Mouse (Mus musculus) heart, postnatal 4 days (tissue): ENCODE measurements around the gene Limd1. TPM values are rescaled to one million over a fixed set of nuclear protein-coding genes. Genes with fewer than 3 reads are reported as not detected.

Experiments used
- DNase-seq: peaks from one replicate; pipeline ENCODE4 v3.0.0; 2021
- total RNA-seq, 2 experiments: library from RNA; stranded (reverse); gene quantifications; 2 replicates each; pipeline ENCODE4 v1.2.3; 2021

Gene Limd1
- total RNA-seq, 2 experiments from 2014 or later: 49.1 to 53.5 TPM

DNA sequence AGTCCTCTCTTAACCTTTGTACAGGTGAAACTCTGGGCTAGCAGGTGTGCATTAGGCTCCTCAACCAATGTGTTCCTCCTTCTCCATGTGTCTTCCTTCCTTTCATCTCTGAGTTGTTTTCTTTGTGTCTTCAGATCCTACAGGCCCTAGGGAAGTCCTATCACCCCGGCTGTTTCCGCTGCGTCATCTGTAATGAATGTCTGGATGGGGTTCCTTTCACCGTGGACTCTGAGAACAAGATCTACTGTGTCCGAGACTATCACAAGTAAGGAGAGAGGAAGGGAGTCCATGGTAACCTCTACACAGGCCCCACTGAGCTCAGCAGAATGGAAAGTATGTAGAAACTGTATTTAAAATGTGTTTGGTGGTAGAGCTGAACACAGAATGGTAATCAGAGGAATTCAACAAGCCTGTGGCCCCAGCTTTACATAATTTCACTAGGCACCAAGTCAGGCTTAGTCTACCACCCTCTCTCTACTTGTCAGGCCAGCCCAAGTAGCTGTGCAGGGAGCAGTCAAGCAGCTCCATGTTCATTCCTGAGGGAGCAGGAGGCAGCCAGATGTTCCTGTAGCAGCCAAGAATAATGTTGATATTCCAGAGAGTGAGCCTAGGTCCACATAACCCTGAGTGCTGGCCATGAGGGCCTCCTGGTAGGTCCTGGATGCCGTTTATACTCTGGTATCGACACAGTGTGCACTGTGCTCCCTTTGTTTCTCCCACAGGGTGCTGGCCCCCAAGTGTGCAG is 38.3 kb downstream of the Limd1 start:
- no peak for DNase-seq

DNA sequence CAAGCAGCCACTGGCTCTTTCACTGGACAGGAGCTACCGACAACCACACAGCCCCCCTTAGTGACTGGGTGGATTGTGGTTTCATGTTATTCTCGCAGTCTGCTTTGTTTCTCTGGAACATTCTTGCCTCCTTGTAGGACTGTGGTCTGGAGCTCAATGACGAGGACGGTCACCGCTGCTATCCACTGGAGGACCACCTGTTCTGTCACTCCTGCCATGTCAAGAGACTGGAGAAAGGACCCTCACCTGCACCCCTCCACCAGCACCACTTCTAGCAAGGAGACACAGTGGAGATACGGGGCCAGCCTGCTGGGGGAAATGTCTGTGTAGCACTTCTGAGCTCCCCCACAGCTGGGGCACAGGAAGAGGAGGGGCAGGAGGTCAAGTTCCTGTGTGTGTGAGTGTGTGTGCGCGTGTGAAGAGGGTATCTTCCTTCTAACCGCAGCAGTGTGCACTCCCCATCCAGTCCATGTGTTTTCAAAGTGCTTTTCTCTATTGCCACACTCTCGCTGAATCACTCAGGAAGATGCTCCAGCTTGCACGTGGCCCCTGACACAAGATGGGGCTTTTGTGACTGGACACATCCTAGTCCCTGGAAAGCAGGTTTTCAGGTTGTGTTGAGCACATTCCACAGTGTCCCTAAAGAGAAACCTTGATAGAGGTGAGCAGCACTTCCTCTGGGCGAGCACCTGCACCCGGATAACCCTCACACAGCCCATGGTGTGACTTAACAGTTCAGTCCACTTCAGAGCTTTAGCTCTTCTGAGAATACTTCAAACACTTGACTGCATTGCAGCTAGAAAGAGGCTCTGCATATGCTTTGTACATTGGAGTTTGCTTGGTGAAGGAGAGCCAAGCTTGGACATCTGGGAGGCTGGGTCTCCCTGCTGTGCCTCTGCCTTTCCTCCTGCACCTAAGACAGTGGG is 40.7 kb downstream of the Limd1 start:
- DNase-seq: no peak

DNA sequence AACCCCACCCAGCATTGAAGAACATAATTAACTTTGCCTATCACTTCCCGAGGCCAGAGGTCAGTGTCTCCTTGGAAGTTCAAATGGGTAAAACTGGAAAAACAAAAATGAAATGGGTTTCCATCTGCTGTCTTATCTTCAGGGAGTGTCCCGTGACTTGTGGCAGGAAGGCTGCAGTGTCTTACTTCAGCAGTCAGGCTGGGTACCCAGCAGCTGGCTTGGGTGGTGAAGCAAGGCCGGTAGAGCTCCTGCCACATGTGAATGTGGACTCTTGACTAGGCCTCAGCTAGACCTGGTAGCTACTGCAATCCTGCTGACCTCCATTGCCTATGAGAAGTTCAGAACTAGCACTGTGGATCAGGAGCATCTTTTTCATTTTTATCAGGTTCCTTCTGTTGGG is 42.2 kb downstream of the Limd1 start:
- no peak for DNase-seq

DNA sequence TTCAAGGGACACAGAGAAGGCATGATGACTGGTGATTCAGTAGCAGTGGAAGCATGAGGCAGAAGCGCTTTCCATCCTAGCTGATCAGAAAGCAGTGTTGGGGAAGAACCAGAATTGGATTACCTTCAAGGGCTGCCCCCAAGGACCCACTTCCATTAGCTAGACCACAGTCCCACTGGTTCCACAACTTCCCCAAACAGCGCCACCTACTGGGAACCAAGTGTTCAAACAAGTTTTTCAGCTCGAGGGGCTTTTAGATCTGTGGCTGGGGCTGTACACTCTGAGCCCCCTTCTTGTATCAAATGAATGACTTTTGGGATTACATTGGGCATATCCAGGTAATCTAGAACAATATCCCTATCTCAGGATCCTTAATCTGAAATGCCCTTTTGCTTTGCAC is 45.2 kb downstream of the Limd1 start:
- peak; percentile 57 for DNase-seq

DNA sequence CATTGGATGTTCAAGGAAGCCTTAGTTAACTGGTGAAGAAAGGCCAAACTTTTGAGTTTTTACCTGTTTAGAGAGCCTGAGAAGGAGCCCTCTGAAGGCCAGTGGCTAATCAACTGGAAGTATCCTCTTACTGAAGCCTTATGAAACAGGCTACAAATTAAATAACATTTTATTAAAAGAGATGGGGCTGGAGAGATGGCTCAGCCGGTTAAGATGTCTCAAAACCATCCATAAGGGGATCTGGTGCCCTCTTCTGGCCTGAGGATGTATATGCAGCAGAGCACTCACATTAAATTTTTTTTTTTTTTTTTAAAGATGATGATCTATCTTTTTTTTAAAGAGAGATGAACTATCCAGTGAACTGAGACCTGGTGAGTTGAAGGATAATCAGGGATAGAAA is 46.6 kb downstream of the Limd1 start:
- peak; percentile 73 for DNase-seq

DNA sequence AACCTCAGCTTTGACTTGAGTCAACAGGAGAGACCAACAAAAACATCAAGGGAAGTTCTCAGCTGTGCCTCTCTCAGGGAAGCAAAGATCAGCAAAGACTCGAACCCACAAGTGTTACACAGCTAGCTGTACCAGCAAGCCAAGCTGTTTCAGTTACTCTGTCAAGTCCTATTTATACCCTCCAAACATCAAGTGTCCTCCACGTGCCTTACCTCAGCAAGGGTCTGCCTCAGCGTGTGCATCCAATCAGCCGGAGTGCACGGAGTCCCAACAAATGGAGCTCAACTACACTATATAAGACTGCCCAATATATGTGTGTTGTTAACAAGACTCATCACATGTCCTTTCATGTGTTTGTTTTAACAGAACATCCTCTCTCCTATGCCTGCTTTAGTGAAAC is 48.0 kb downstream of the Limd1 start:
- no peak for DNase-seq

DNA sequence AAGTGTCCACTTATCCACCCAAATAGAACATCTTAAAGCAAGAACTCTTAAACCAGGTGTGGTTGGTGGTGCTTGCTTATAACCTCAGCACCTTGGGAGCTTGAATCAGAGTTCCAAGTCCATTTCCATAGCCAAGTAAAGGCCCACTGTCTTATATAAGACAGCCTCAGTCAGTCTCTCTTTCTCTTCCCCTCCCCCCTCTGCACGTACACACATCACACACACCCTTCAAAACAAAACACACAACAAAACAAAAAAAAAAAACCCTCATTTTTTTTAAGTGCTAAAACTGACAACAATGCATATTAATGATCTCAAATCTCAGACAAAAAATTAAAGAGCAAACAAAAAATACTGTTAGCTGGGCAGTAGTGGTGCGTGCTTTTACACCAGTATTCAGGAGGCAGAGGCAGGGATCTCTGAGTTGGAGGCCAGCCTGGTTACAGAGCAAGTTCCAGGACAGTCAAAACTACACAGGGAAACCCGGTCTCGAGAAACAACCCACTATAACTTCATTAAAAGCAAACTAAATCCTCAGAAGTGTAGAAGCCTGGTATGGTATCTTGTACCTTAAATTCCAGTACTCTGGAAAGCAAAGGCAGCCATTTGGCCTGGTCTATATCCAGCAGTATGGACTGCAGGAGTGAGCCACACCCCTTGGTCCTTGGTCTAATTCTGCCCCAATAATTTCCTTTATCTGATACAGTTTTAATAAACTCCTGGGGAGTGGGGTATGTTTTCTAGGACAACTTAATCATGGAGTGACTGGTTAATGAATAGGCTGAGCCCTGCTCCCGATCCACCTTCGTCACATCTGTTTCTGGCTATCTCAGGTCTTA is 49.8 kb downstream of the Limd1 start:
- no peak for DNase-seq

DNA sequence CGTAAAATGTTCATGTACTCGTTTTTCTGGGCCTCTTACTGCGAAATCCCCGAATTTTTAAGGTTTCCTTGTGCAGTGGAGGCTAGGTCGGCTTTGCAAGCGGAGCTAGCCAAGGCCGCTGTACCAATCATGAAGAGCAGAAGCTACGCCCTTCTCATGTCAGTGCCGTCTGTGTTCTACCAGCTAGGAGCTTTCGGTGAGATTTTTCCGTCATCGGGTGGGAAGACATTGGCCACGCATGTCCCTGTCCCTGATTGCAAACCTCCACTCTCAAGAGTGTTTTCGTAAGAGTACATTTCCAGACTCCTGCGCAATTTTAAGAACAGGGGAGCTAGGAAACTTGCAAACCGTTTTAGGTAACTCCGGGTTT is 50.4 kb downstream of the Limd1 start:
- peak; percentile 44 for DNase-seq

DNA sequence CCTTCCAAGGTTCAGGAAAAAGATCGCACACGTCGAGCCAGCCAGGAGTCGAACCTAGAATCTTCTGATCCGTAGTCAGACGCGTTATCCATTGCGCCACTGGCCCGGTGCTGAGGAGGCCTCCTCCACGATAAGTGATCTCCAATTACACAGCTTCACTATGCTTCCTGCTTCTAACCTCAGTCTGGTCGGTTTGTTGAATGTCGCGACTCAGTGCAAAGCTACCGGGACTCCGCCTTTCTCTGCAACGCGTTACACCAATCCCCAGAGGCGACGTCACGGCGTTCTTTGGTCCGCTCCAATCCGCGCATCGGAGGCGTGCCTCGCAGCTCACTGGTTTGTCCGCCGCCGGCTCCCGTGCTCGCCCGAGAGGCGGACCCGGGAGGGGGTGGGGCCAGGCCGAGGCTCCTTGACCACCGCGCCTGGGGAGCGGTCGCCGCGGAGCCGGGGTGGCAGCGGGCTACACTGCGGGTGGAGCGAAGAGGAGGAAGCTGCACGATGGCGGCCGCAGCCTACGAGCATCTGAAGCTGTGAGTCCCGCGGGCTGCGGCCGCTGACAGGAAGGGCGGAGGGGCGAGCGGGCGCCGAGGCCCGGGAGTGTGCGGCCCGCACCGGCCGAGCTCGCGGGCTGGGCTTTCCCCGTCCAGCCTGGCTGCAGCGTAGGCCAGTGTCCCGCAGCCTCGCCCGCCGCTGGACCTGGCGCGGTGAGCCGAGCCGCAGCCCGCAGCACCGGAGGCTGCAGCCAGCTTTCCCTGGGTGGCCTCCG is 51.1 kb downstream of the Limd1 start, which contains the start of gene Sacm1l:
Gene Sacm1l, plus strand, starts transcription at position 368 of the 766 bp plus-strand sequence.
- DNase-seq: peak; percentile 98

DNA sequence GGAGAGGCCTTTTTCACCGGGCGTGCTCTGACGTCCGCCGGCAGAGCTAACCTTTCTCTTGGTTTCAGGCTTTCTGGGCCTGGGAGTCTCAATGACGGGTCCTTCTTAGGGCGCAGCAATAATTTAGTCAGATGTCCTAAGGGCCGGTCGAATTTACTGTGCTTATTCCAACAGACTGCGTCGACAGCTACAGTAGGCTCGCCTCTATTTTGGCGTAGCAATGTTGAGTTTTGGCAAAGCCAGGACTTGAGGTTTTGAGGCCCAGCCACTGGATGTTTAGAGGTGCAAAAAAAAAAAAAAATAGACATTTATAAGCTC is 51.6 kb downstream of the Limd1 start:
- no peak for DNase-seq

DNA sequence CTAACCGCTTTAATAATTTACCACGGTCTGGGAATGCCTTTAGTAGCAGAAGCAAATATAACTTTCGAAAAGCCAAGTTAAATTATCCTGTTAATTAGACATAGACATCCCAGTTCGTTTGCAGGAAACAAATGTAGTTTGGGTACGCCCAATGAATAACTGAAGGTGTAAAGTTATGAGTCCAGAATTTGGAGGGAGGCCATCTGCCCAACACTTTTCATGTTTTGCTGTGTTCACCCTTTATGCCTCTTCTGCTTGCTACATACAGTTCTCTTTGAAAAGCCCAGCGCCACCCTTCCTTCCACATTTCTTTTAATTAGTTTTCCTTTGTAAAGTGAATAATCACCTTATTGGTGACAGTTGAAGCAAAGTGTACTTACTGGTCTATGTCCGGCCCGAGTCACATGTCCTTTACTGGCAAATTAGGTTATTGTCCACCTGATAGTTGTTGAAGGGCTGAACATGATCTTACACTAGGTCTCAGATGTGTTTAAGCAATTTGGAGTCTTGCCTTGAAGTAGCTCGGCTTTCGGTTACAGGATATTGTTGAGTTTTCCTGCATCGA is 52.1 kb downstream of the Limd1 start:
- no peak for DNase-seq

DNA sequence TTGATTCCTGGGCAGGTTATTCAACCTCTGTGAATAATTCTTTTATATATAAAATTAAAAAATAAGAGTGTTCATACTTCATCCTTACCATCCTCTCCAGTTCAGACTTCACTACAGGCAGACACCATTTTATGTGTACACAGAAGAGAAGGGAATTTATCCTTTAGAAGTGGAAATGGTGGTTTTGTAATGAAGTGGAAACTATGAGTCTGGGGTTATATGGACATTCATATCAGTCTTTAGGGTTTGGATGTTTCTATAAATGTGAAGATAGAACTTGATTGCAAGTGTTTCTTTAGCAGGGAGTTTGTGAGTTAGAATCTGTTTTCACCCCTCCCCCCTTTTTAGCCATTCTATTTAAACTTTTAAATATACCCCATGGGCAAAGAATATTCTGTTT is 52.7 kb downstream of the Limd1 start:
- DNase-seq: no peak

DNA sequence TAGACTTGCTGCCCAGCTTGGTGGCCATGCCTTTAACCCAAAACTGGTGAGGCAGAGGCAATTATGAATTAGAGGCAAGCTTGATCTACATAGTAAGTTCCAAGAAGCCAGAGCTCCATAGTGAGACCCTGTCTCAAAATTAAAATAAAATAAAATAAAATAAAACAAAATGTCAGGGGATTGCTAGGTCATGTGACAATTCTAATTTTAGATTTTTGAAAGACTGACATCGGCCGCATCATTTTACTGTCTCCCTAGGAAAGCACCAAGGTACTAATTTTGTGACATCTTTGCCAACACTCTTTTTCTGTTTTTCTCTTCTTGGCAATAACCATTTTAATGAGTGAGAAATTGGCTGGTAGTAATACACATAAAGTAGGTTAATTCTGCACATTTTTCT is 58.1 kb downstream of the Limd1 start:
- no peak for DNase-seq

DNA sequence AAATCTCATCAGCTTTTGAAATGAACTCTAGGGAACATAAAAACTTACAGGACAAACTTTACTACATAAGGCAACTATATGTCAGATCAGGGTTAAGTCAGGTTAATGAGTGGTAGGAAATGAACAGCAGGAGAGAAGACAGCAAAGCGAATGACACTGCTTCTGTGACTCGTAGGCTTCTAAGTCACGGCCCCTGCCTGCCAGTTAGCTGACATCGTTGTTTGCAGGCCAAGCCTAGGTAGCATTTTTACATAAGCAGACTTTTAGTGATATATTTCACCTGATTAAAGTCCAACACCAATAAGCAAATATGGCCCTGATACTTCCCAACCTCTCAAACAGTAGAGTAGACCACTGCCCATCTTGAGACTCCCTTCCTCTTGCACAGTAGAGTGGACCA is 59.7 kb downstream of the Limd1 start:
- DNase-seq: no peak

DNA sequence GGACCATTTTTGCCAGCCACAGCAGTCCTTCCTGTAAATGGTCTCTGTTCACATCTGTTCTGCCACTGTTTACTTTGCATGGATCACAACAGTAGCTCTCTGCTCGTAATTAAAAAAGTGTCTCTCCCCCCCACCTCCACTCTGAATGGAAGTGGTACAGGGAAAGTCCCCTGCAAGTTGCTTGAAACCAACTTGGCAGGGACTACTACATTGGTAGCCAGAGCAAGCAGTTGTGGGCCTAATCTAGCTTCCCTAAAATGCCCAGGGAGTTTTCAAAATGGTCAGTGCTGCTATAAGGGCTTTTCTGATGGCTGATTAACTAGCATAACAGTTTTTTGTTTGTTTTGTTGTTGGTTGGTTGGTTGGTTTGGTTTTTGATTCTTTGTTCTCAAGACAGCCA is 60.6 kb downstream of the Limd1 start:
- DNase-seq: no peak

DNA sequence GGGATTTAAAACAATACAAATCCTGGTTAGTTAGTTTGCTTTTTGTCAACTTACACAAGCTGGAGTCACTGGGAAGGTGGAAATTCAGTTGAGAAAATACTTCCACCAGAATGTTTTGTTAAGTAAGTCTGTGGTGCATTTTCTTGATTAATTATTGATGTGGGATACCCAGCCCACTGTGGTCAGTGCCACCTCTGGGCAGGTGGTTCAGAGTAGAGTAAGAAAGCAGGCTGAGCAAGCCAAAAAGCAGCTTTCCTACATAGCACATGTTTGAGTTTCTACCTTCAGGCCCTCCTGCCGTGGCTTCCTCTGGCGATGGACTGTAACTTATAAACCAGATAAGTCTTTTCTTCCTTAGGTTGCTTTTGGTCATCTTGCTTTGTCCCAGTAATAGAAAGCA is 61.3 kb downstream of the Limd1 start:
- no peak for DNase-seq

DNA sequence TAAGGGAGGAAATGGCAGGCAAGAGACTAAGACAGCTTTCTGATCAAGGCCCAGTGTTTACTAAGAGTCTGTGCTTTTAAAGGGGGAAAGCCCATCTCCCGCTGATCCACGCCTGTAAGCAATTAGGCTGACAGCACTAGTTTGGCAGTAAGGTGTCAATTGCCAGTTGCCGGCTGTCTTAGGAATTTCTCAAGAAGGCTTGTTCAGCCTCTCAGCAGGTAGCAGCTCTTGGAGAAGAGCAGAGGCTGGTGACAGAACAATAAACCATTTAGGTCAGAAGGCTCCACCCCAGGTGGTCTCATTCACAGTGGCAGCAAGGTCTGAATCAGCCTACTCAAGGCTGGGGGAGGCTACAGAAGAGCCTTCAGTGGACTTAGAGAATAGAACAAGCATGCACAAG is 76.1 kb downstream of the Limd1 start:
- DNase-seq: no peak
